Mouse (Mus musculus) left cerebral cortex, postnatal 36 days (tissue): ENCODE data around the gene Slc16a12. TPM values are rescaled to one million over a fixed set of nuclear protein-coding genes. Genes with fewer than 3 reads are reported as not detected.
"Not testable (repeated sequence)": the region's sequence is repeated elsewhere in the genome, so short reads cannot be mapped to it uniquely, and the experiment has no call there.

ENCODE experiments used
- DNase-seq, 2 experiments: peaks; one replicate each; pipeline ENCODE4 v3.0.0; 2021 to 2022; ENCODE audit warnings: low spot score in 2 of 2, mixed read lengths in 1 of 2
- intact Hi-C: fragments of 180-260 bp; cut with DNase I; formaldehyde crosslinking; loops from one replicate; pipeline ENCODE4 v1.15.1; 2025
- total RNA-seq, 2 experiments: library from RNA; stranded (reverse); gene quantifications; 2 replicates each; pipeline ENCODE4 v1.2.3; 2021

Gene Slc16a12
- total RNA-seq, result 1 to 10 TPM; 1.8 to 2.7 TPM

GRCm38 (mm10) chr19:34746688-34747504 lies at the start of gene Slc16a12:
Gene Slc16a12 (minus strand): TSS chr19:34747289.
- DNase-seq, result peak; percentile 18 to 19
- intact Hi-C loops, result no loop called here

GRCm38 (mm10) chr19:34796396-34796795 lies 49.3 kb upstream of the Slc16a12 start:
- intact Hi-C loops, result no loop called here
- DNase-seq, result no peak

GRCm38 (mm10) chr19:34782491-34782890 lies 35.4 kb upstream of the Slc16a12 start:
- DNase-seq, result no peak
- intact Hi-C loops, result no loop called here

- intact Hi-C loops, result loop anchor here (10.0 kb wide), 1 partner anchor 444 kb away; no protein-coding TSS in a partner anchor
- DNase-seq, result no peak
Observed at GRCm38 (mm10) chr19:34778993-34779392, 31.9 kb upstream of the Slc16a12 start.

- no peak for DNase-seq
- intact Hi-C loops, result loop anchor here (10.0 kb wide), 1 partner anchor 443 kb away; no protein-coding TSS in a partner anchor
Observed at GRCm38 (mm10) chr19:34778098-34778497, 31.0 kb upstream of the Slc16a12 start.

- intact Hi-C loops, result loop anchor here (2.0 to 10.0 kb wide), 3 partner anchors 90 to 438 kb away; no protein-coding TSS in a partner anchor
- peak; percentile 15 to 33 for DNase-seq
Observed at GRCm38 (mm10) chr19:34772775-34773174, 25.7 kb upstream of the Slc16a12 start.

GRCm38 (mm10) chr19:34770764-34771163 lies 23.7 kb upstream of the Slc16a12 start:
- intact Hi-C loops, result loop anchor here (5.0 to 10.0 kb wide), 2 partner anchors 88 to 436 kb away; no protein-coding TSS in a partner anchor
- no peak for DNase-seq

GRCm38 (mm10) chr19:34758754-34759153 lies 11.7 kb upstream of the Slc16a12 start:
- DNase-seq, result no peak
- intact Hi-C loops, result no loop called here

GRCm38 (mm10) chr19:34756561-34757240 lies 9.6 kb upstream of the Slc16a12 start:
- DNase-seq, result no peak
- intact Hi-C loops, result no loop called here

GRCm38 (mm10) chr19:34755680-34756079 lies 8.6 kb upstream of the Slc16a12 start:
- no peak for DNase-seq
- intact Hi-C loops, result no loop called here

GRCm38 (mm10) chr19:34753243-34753642 lies 6.2 kb upstream of the Slc16a12 start:
- DNase-seq, result no peak
- intact Hi-C loops, result no loop called here

GRCm38 (mm10) chr19:34752391-34753092 lies 5.5 kb upstream of the Slc16a12 start:
- intact Hi-C loops, result no loop called here
- no peak for DNase-seq

GRCm38 (mm10) chr19:34751150-34751549 lies 4.1 kb upstream of the Slc16a12 start:
- no peak for DNase-seq
- intact Hi-C loops, result no loop called here

- no peak for DNase-seq
- intact Hi-C loops, result no loop called here
Observed at GRCm38 (mm10) chr19:34748992-34749391, 1.9 kb upstream of the Slc16a12 start.

GRCm38 (mm10) chr19:34747969-34748368 lies 880 bp upstream of the Slc16a12 start:
- intact Hi-C loops, DNase-seq: not testable (repeated sequence)

- intact Hi-C loops, result no loop called here
- DNase-seq, result no peak
Observed at GRCm38 (mm10) chr19:34746201-34746600, 888 bp downstream of the Slc16a12 start.

- no peak for DNase-seq
- intact Hi-C loops, result no loop called here
Observed at GRCm38 (mm10) chr19:34745012-34745411, 2.1 kb downstream of the Slc16a12 start.

- no peak for DNase-seq
- intact Hi-C loops, result no loop called here
Observed at GRCm38 (mm10) chr19:34737916-34738315, 9.2 kb downstream of the Slc16a12 start.

GRCm38 (mm10) chr19:34735900-34736299 lies 11.2 kb downstream of the Slc16a12 start:
- intact Hi-C loops, result no loop called here
- no peak for DNase-seq

- no peak for DNase-seq
- intact Hi-C loops, result no loop called here
Observed at GRCm38 (mm10) chr19:34733020-34733419, 14.1 kb downstream of the Slc16a12 start.
